Mouse (Mus musculus) thymus, postnatal 14 days (tissue): ENCODE measurements around the gene Skil.
"Not testable (repeated sequence)": the region's sequence is repeated elsewhere in the genome, so short reads cannot be mapped to it uniquely, and the experiment has no call there.

Experiments used
- DNase-seq: peaks from one replicate; pipeline ENCODE4 v3.0.0; 2021

Gene Skil

GRCm38 (mm10) chr3:31134246-31134645 lies 39.4 kb downstream of the Skil start:
- DNase-seq: no peak

GRCm38 (mm10) chr3:31134696-31135095 lies 39.8 kb downstream of the Skil start:
- no peak for DNase-seq

- not testable (repeated sequence) for DNase-seq
These were observed 41.7 kb downstream of the Skil start for GRCm38 (mm10) chr3:31136591-31136990.

GRCm38 (mm10) chr3:31138454-31139424 lies 43.9 kb downstream of the Skil start:
- peak; percentile 76 for DNase-seq

- no peak for DNase-seq
These were observed 46.8 kb downstream of the Skil start for GRCm38 (mm10) chr3:31141621-31142020.

GRCm38 (mm10) chr3:31145222-31145621 lies 50.4 kb downstream of the Skil start:
- not testable (repeated sequence) for DNase-seq

- DNase-seq: peak; percentile 55
These were observed 50.9 kb downstream of the Skil start for GRCm38 (mm10) chr3:31145641-31146290.

GRCm38 (mm10) chr3:31148595-31148994 lies 53.7 kb downstream of the Skil start:
- DNase-seq: no peak

- peak; percentile 53 for DNase-seq
These were observed 54.8 kb downstream of the Skil start, which contains the start of gene Cldn11 for GRCm38 (mm10) chr3:31149706-31150105. Gene Cldn11 (plus strand): TSS chr3:31149920.

GRCm38 (mm10) chr3:31152108-31152507 lies 57.2 kb downstream of the Skil start:
- no peak for DNase-seq

- DNase-seq: no peak
These were observed 61.3 kb downstream of the Skil start for GRCm38 (mm10) chr3:31156126-31156525.

GRCm38 (mm10) chr3:31157776-31158175 lies 62.9 kb downstream of the Skil start:
- no peak for DNase-seq

GRCm38 (mm10) chr3:31160046-31160445 lies 65.2 kb downstream of the Skil start:
- no peak for DNase-seq

GRCm38 (mm10) chr3:31161336-31161735 lies 66.5 kb downstream of the Skil start:
- no peak for DNase-seq

- no peak for DNase-seq
These were observed 68.0 kb downstream of the Skil start for GRCm38 (mm10) chr3:31162860-31163259.

GRCm38 (mm10) chr3:31165803-31166202 lies 70.9 kb downstream of the Skil start:
- DNase-seq: no peak

GRCm38 (mm10) chr3:31166365-31166871 lies 71.6 kb downstream of the Skil start:
- no peak for DNase-seq
